Mouse (Mus musculus): Measurements from ENCODE around the gene Pitpna.

DNA sequence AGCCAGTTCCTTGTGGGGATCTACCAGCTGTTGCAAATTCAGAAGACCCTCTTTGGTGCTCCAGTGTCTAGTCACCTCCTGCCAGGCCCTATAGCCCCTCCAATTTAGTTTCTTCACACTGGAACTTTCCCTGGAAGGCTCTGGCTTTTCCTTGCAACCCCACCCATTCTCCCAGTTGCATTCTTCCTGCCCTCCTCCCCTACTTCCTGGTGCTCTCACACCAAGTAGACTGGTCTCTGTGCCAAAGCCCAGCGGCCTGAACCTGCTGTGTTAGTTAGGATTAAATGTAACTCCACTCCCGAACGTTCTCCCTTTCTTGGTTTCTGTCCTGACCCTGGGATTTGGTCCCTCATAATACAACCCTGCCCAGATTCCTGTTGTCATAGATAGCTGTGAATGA, 46.9 kb downstream of the Pitpna start:
- TF ChIP-seq CTCF (IDR thresholded peaks at IDR 0.05; ENCODE audit: borderline replicate concordance, extremely low read depth, insufficient read depth, insufficient read length) (no peak), POLR2A (IDR thresholded peaks at IDR 0.05; ENCODE audit: borderline replicate concordance, extremely low read depth, insufficient read depth, insufficient read length, poor library complexity, severe bottlenecking) (no peak)
